Mouse (Mus musculus) limb, embryonic 10.5 days (tissue): ENCODE data around the gene Fibcd1. TPM values are rescaled to one million over a fixed set of nuclear protein-coding genes. Genes with fewer than 3 reads are reported as not detected.
A peak's percentile ranks its signal among the peaks of the same experiment; 100 is the strongest.

Source experiments
- DNase-seq: peaks from one replicate; pipeline ENCODE4 v3.0.0-alpha.2; 2017; ENCODE audit warnings: low spot score
- H3K27ac ChIP-seq: fragments of 300-500 bp; sonication (generic); 2 replicates; pipeline ENCODE4 v1.5.1; 2016; ENCODE audit warnings: mild to moderate bottlenecking
- H3K27me3 ChIP-seq: fragments of 300-500 bp; sonication (generic); 2 replicates; pipeline ENCODE4 v1.6.1; 2016; ENCODE audit warnings: low read depth, mild to moderate bottlenecking; ENCODE audit not compliant: poor library complexity, severe bottlenecking
- H3K36me3 ChIP-seq: fragments of 300-500 bp; sonication (generic); 2 replicates; pipeline ENCODE4 v1.6.1; 2016; ENCODE audit warnings: mild to moderate bottlenecking, moderate library complexity
- H3K4me1 ChIP-seq: fragments of 300-500 bp; sonication (generic); 2 replicates; pipeline ENCODE4 v1.6.1; 2016
- H3K4me3 ChIP-seq: fragments of 300-500 bp; sonication (generic); 2 replicates; pipeline ENCODE4 v1.5.1; 2016; ENCODE audit warnings: mild to moderate bottlenecking, moderate library complexity
- H3K9me3 ChIP-seq: fragments of 300-500 bp; sonication (generic); replicated peaks from 2 replicates; pipeline ENCODE4 v1.6.1; 2016; ENCODE audit warnings: mild to moderate bottlenecking
- WGBS: fragments of 180-500 bp; shearing (Covaris S2); methylation state at CpG from one replicate; pipeline ENCODE4 v1.1.7; 2016; 5-methylcytosine and 5-hydroxymethylcytosine counted together
- polyA plus RNA-seq: library from polyadenylated mRNA; unstranded; fragments of >200 nt; fragmentation: Nextera tagmentation; extraction: Ambion mirVana; gene quantifications from 2 replicates; pipeline ENCODE4 v1.2.1, GENCODE M21; 2016

The Fibcd1 gene
- polyA plus RNA-seq, 1 experiment from 2014 or later: 0.13 TPM

- DNase-seq: no peak
- H3K4me3 ChIP-seq: peak overlapping the region; percentile 31
- peaks cover 19% of the 10 kb centered on the region for H3K4me1 ChIP-seq
- H3K27me3 ChIP-seq: peaks cover 48% of the 10 kb centered on the region
- 23% methylated on average over 39 of the region's 39 CpGs for WGBS
- 0 out of 2 replicates have a peak overlapping the region, but pooled peaks have one; percentile 20 for H3K27ac ChIP-seq
- H3K36me3 ChIP-seq: no peaks in the 10 kb centered on the region
- no peaks in the 10 kb centered on the region for H3K9me3 ChIP-seq
Measured at GRCm38 (mm10) chr2:31822524-31823371, 23.1 kb downstream of the Fibcd1 start.

GRCm38 (mm10) chr2:31815367-31815766, 30.4 kb downstream of the Fibcd1 start:
- DNase-seq: peak; percentile 80
- WGBS: 25% methylated on average over 5 of the region's 5 CpGs
- Histone ChIP-seq H3K9me3 (no peaks in the 10 kb centered on the region), H3K36me3 (no peaks in the 10 kb centered on the region), H3K4me3 (no peak overlapping the region), H3K4me1 (peaks cover 3% of the 10 kb centered on the region), H3K27me3 (peaks cover 5% of the 10 kb centered on the region), H3K27ac (no peak overlapping the region)

GRCm38 (mm10) chr2:31814699-31815098, 31.1 kb downstream of the Fibcd1 start:
- Histone ChIP-seq H3K36me3 (no peaks in the 10 kb centered on the region), H3K4me3 (no peak overlapping the region), H3K9me3 (no peaks in the 10 kb centered on the region), H3K27me3 (no peaks in the 10 kb centered on the region), H3K27ac (no peak overlapping the region), H3K4me1 (peaks cover 10% of the 10 kb centered on the region)
- WGBS: 76% methylated on average over 7 of the region's 7 CpGs
- no peak for DNase-seq

GRCm38 (mm10) chr2:31813641-31814040, 32.2 kb downstream of the Fibcd1 start:
- H3K4me3 ChIP-seq: no peak overlapping the region
- no peaks in the 10 kb centered on the region for H3K36me3 ChIP-seq
- H3K27ac ChIP-seq: no peak overlapping the region
- H3K9me3 ChIP-seq: no peaks in the 10 kb centered on the region
- no peak for DNase-seq
- no peaks in the 10 kb centered on the region for H3K27me3 ChIP-seq
- WGBS: 93% methylated on average over 4 of the region's 4 CpGs
- H3K4me1 ChIP-seq: peaks cover 20% of the 10 kb centered on the region

- Histone ChIP-seq H3K4me3 (no peak overlapping the region), H3K4me1 (peaks cover 34% of the 10 kb centered on the region), H3K27ac (no peak overlapping the region), H3K36me3 (0 out of 2 replicates have a peak, but pooled peaks cover 2% of the 10 kb centered on the region), H3K27me3 (no peaks in the 10 kb centered on the region), H3K9me3 (no peaks in the 10 kb centered on the region)
- DNase-seq: no peak
- 89% methylated on average over 14 of the region's 14 CpGs for WGBS
Measured at GRCm38 (mm10) chr2:31811086-31811958, 34.5 kb downstream of the Fibcd1 start.

- H3K4me3 ChIP-seq: no peak within 1 kb of the TSS
Measured at GRCm38 (mm10) chr2:31810444-31810843, 35.4 kb downstream of the Fibcd1 start, which contains the start of gene Qrfp. TSS of gene Qrfp (minus strand) at chr2:31810580.

GRCm38 (mm10) chr2:31809358-31809740, 36.5 kb downstream of the Fibcd1 start:
- Histone ChIP-seq H3K4me1 (peaks cover 45% of the 10 kb centered on the region), H3K27ac (peak overlapping the region; percentile 11), H3K9me3 (no peaks in the 10 kb centered on the region), H3K36me3 (peaks cover 14% of the 10 kb centered on the region), H3K4me3 (no peak overlapping the region), H3K27me3 (no peaks in the 10 kb centered on the region)
- DNase-seq: no peak
- WGBS: 50% methylated on average over 2 of the region's 2 CpGs

More at GRCm38 (mm10) chr2:31810444-31810843, 35.4 kb downstream of the Fibcd1 start, which contains the start of gene Qrfp:
- WGBS: 68% methylated on average over 12 of the region's 12 CpGs
- no peaks in the 10 kb centered on the region for H3K27me3 ChIP-seq
- H3K36me3 ChIP-seq: 0 out of 2 replicates have a peak, but pooled peaks cover 4% of the 10 kb centered on the region
- no peak for DNase-seq
- peak within 1 kb of the TSS; percentile 57 for H3K27ac ChIP-seq
- peaks cover 38% of the 10 kb centered on the region for H3K4me1 ChIP-seq
- H3K9me3 ChIP-seq: no peaks in the 10 kb centered on the region

GRCm38 (mm10) chr2:31808410-31809357, 37.1 kb downstream of the Fibcd1 start:
- Histone ChIP-seq H3K36me3 (peaks cover 21% of the 10 kb centered on the region), H3K4me3 (no peak overlapping the region), H3K27me3 (no peaks in the 10 kb centered on the region), H3K27ac (peak overlapping the region; percentile 16; the same call in 1 of the 2 replicates), H3K4me1 (peaks cover 45% of the 10 kb centered on the region), H3K9me3 (no peaks in the 10 kb centered on the region)
- DNase-seq: no peak
- WGBS: 52% methylated on average over 28 of the region's 28 CpGs

GRCm38 (mm10) chr2:31806639-31807382, 39.0 kb downstream of the Fibcd1 start:
- peaks cover 39% of the 10 kb centered on the region for H3K36me3 ChIP-seq
- DNase-seq: no peak
- H3K27me3 ChIP-seq: no peaks in the 10 kb centered on the region
- no peaks in the 10 kb centered on the region for H3K9me3 ChIP-seq
- H3K27ac ChIP-seq: 0 out of 2 replicates have a peak overlapping the region, but pooled peaks have one; percentile 26
- 59% methylated on average over 9 of the region's 9 CpGs for WGBS
- H3K4me3 ChIP-seq: no peak overlapping the region
- H3K4me1 ChIP-seq: peaks cover 45% of the 10 kb centered on the region

- 90% methylated on average over 14 of the region's 14 CpGs for WGBS
- H3K27me3 ChIP-seq: no peaks in the 10 kb centered on the region
- no peak overlapping the region for H3K4me3 ChIP-seq
- peaks cover 73% of the 10 kb centered on the region for H3K36me3 ChIP-seq
- DNase-seq: no peak
- no peak overlapping the region for H3K27ac ChIP-seq
- H3K9me3 ChIP-seq: no peaks in the 10 kb centered on the region
- H3K4me1 ChIP-seq: peaks cover 23% of the 10 kb centered on the region
Measured at GRCm38 (mm10) chr2:31803480-31803879, 42.3 kb downstream of the Fibcd1 start.

- H3K9me3 ChIP-seq: no peaks in the 10 kb centered on the region
- no peaks in the 10 kb centered on the region for H3K27me3 ChIP-seq
- peaks cover 21% of the 10 kb centered on the region for H3K4me1 ChIP-seq
- DNase-seq: no peak
- no peak overlapping the region for H3K4me3 ChIP-seq
- WGBS: 90% methylated on average over 8 of the region's 8 CpGs
- no peak overlapping the region for H3K27ac ChIP-seq
- H3K36me3 ChIP-seq: peaks cover 79% of the 10 kb centered on the region
Measured at GRCm38 (mm10) chr2:31802811-31803210, 43.0 kb downstream of the Fibcd1 start.
